Mouse (Mus musculus) layer of hippocampus, adult 9-11 months (tissue): ENCODE data around the gene Fmnl3.
A peak's percentile ranks its signal among the peaks of the same experiment; 100 is the strongest.

Experiments used
- DNase-seq: peaks from one replicate; pipeline ENCODE4 v3.0.0; 2022

Gene Fmnl3

GRCm38 (mm10) chr15:99316314-99317266, 53.7 kb downstream of the Fmnl3 start:
- peak; percentile 78 for DNase-seq

- DNase-seq: no peak
Observed at GRCm38 (mm10) chr15:99314891-99315290, 55.4 kb downstream of the Fmnl3 start.

GRCm38 (mm10) chr15:99310617-99311016, 59.7 kb downstream of the Fmnl3 start:
- DNase-seq: no peak

GRCm38 (mm10) chr15:99309549-99309948, 60.7 kb downstream of the Fmnl3 start:
- no peak for DNase-seq

- DNase-seq: no peak
Observed at GRCm38 (mm10) chr15:99307476-99307875, 62.8 kb downstream of the Fmnl3 start.

- DNase-seq: no peak
Observed at GRCm38 (mm10) chr15:99296213-99296612, 74.1 kb downstream of the Fmnl3 start.

- no peak for DNase-seq
Observed at GRCm38 (mm10) chr15:99295484-99295981, 74.7 kb downstream of the Fmnl3 start, which contains the start of gene Fam186b. TSS of gene Fam186b (minus strand) at chr15:99295888.

- DNase-seq: peak; percentile 97
Observed at GRCm38 (mm10) chr15:99294813-99295374, 75.4 kb downstream of the Fmnl3 start, which contains the start of gene Prpf40b. TSS of gene Prpf40b (plus strand) at chr15:99295087.

GRCm38 (mm10) chr15:99294287-99294686, 76.0 kb downstream of the Fmnl3 start:
- no peak for DNase-seq

- no peak for DNase-seq
Observed at GRCm38 (mm10) chr15:99290586-99290985, 79.7 kb downstream of the Fmnl3 start.

- DNase-seq: no peak
Observed at GRCm38 (mm10) chr15:99285189-99285535, 85.1 kb downstream of the Fmnl3 start.

- no peak for DNase-seq
Observed at GRCm38 (mm10) chr15:99284527-99285188, 85.6 kb downstream of the Fmnl3 start.

- DNase-seq: no peak
Observed at GRCm38 (mm10) chr15:99283456-99283855, 86.8 kb downstream of the Fmnl3 start.

- no peak for DNase-seq
Observed at GRCm38 (mm10) chr15:99278271-99278670, 92.0 kb downstream of the Fmnl3 start.

- no peak for DNase-seq
Observed at GRCm38 (mm10) chr15:99276095-99276494, 94.2 kb downstream of the Fmnl3 start.
